Mouse (Mus musculus) kidney, adult 8-10 months (tissue): ENCODE results near the gene 2900026A02Rik.

Source experiments
- DNase-seq, 2 experiments: peaks; one replicate each; pipeline ENCODE4 v3.0.0; 2022

Gene 2900026A02Rik

GRCm38 (mm10) chr5:113090750-113091149 is 130.3 kb downstream of the 2900026A02Rik start:
- DNase-seq: no peak

- peak in 1 of 2 experiments; percentile 42 for DNase-seq
These were observed 130.9 kb downstream of the 2900026A02Rik start for GRCm38 (mm10) chr5:113090077-113090690.

GRCm38 (mm10) chr5:113087465-113087864 is 133.6 kb downstream of the 2900026A02Rik start:
- no peak for DNase-seq

GRCm38 (mm10) chr5:113086990-113087389 is 134.0 kb downstream of the 2900026A02Rik start:
- DNase-seq: no peak

GRCm38 (mm10) chr5:113086439-113086838 is 134.6 kb downstream of the 2900026A02Rik start:
- no peak for DNase-seq

- DNase-seq: no peak
These were observed 135.1 kb downstream of the 2900026A02Rik start for GRCm38 (mm10) chr5:113085931-113086330.

- no peak for DNase-seq
These were observed 136.7 kb downstream of the 2900026A02Rik start for GRCm38 (mm10) chr5:113084309-113084708.

- no peak for DNase-seq
These were observed 138.5 kb downstream of the 2900026A02Rik start for GRCm38 (mm10) chr5:113082356-113083168.

GRCm38 (mm10) chr5:113081439-113081838 is 139.6 kb downstream of the 2900026A02Rik start, which contains the start of gene Crybb3:
Crybb3 (minus strand) TSS chr5:113081584.
- peak in 1 of 2 experiments; percentile 61 for DNase-seq

GRCm38 (mm10) chr5:113081020-113081419 is 140.0 kb downstream of the 2900026A02Rik start:
- DNase-seq: no peak

GRCm38 (mm10) chr5:113079783-113080182 is 141.3 kb downstream of the 2900026A02Rik start:
- DNase-seq: no peak

GRCm38 (mm10) chr5:113078686-113079085 is 142.3 kb downstream of the 2900026A02Rik start:
- DNase-seq: no peak

GRCm38 (mm10) chr5:113070017-113070416 is 151.0 kb downstream of the 2900026A02Rik start, which contains the start of gene Crybb2:
Crybb2 (minus strand) TSS chr5:113070117.
- no peak for DNase-seq

GRCm38 (mm10) chr5:113054308-113054707 is 166.7 kb downstream of the 2900026A02Rik start:
- DNase-seq: peak; percentile 43 to 77

GRCm38 (mm10) chr5:113050581-113051185 is 170.4 kb downstream of the 2900026A02Rik start:
- no peak for DNase-seq

- DNase-seq: no peak
These were observed 171.2 kb downstream of the 2900026A02Rik start for GRCm38 (mm10) chr5:113049876-113050275.

GRCm38 (mm10) chr5:113045511-113046273 is 175.3 kb downstream of the 2900026A02Rik start:
- no peak for DNase-seq

- DNase-seq: no peak
These were observed 177.5 kb downstream of the 2900026A02Rik start for GRCm38 (mm10) chr5:113043531-113043930.

GRCm38 (mm10) chr5:113041567-113042071 is 179.4 kb downstream of the 2900026A02Rik start:
- DNase-seq: peak in 1 of 2 experiments; percentile 18

GRCm38 (mm10) chr5:113040776-113041175 is 180.3 kb downstream of the 2900026A02Rik start:
- DNase-seq: no peak

- no peak for DNase-seq
These were observed 182.4 kb downstream of the 2900026A02Rik start for GRCm38 (mm10) chr5:113038601-113039000.
